Mouse (Mus musculus) lung, adult 2 months (tissue): ENCODE data around the gene Fancg. TPM values are rescaled to one million over a fixed set of nuclear protein-coding genes. Genes with fewer than 3 reads are reported as not detected.

ENCODE experiments used
- DNase-seq: peaks from one replicate; pipeline ENCODE4 v3.0.0; 2022
- H3K4me1 ChIP-seq: fragments of 200-500 bp; 2 replicates; pipeline ENCODE4 v1.6.1; 2011; ENCODE audit warnings: low read length; ENCODE audit not compliant: control insufficient read depth, insufficient read depth
- H3K4me3 ChIP-seq: fragments of 200-500 bp; replicated peaks from 2 replicates; pipeline ENCODE3; 2011; ENCODE audit warnings: low read depth, mild to moderate bottlenecking, control low read depth, low read length; ENCODE audit errors: extremely low read depth
- CTCF ChIP-seq: fragments of 200-500 bp; IDR thresholded peaks from 2 replicates; pipeline ENCODE4 v1.5.1; 2011; ENCODE audit warnings: mild to moderate bottlenecking, low read length, control low read depth; ENCODE audit not compliant: insufficient read depth
- POLR2A ChIP-seq: fragments of 200-500 bp; IDR thresholded peaks from 2 replicates; pipeline ENCODE4 v1.6.1; 2011; ENCODE audit warnings: low read depth, mild to moderate bottlenecking, control low read depth, low read length, borderline replicate concordance; ENCODE audit errors: extremely low read depth
- WGBS: fragments of 180-500 bp; shearing (Covaris S2); methylation state at CpG from one replicate; pipeline ENCODE4 v1.1.7; 2018; 5-methylcytosine and 5-hydroxymethylcytosine counted together
- polyA plus RNA-seq: library from polyadenylated mRNA; depleted of rRNA; stranded (reverse); fragments of >200 nt; gene quantifications from 2 replicates; pipeline ENCODE4 v1.2.3, GENCODE M21; 2012

Gene Fancg
- polyA plus RNA-seq, 1 experiment: 12.8 TPM

DNA sequence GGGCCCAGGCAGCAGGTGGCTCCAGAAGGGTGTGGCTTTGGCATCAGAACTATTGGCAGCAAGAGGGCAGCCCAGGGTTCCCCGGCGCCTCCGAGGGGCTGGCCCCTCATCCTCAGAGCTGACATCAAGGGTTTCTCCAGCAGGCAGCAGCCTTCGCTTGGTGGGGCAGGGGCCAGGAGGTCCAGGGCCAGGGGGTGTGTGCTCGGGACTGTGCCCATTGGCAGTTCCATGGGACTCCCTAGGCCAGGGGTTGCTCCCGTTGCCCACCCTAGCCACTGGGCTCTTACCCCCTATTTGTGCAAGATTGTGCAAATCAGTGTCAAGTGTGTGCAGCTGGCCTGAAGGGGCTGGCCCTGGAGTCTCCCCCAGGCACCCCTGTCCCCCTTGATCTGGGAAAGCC is 25.5 kb upstream of the Fancg start:
- WGBS: 82% methylated on average over 6 of the region's 6 CpGs
- DNase-seq: no peak
- TF ChIP-seq POLR2A: no peak
- Histone ChIP-seq H3K4me1 (peaks cover 15% of the 10 kb centered on the region), H3K4me3 (no peak overlapping the region)

DNA sequence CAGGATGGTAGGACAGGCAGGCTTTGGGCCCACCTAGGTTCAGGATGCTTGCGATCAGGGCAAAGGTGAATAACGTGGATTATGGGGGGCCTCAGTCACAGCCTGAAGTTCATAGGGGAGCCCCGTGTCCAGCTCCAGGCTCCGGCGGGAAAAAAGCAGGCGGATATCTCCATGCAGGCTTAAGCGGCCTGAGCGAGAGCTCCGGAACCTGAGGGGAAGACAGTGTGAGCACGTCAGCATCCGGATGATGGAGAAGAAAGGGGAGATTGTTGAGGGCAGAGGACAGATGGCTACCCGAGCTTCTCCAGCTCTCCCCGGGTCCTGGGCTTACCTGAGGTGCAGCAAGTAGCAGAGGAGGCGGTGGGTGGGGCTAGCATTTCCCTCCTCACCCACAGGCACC is 23.2 kb upstream of the Fancg start:
- no peak for TF ChIP-seq CTCF
- no peak for TF ChIP-seq POLR2A
- DNase-seq: no peak
- no peak overlapping the region for H3K4me3 ChIP-seq
- WGBS: 83% methylated on average over 14 of the region's 14 CpGs
- peaks cover 8% of the 10 kb centered on the region; the same call in 1 of the 2 replicates for H3K4me1 ChIP-seq

DNA sequence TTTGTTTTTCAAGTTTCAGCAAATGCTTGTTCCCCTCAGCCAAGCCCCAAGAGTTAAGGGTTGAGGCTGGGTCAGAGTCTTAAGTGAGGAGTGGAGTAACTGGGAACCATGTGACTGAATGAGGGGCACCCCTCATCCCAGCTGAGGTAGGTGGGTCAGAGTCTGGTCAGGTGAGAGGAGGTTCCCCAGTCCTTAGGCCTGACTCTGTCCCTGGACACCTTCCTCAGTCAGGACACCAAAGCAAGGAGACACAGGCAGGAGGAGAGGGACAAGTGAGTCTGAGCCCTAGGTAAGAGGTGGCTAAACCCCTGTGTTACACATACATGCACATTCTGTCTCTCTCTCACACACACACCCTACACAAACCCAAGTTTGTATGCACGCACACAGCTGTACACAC is 22.2 kb upstream of the Fancg start:
- WGBS: 88% methylated on average over 1 of the region's 1 CpGs
- TF ChIP-seq POLR2A (no peak), CTCF (no peak)
- Histone ChIP-seq H3K4me3 (no peak overlapping the region), H3K4me1 (peaks cover 4% of the 10 kb centered on the region; the same call in 1 of the 2 replicates)
- no peak for DNase-seq

DNA sequence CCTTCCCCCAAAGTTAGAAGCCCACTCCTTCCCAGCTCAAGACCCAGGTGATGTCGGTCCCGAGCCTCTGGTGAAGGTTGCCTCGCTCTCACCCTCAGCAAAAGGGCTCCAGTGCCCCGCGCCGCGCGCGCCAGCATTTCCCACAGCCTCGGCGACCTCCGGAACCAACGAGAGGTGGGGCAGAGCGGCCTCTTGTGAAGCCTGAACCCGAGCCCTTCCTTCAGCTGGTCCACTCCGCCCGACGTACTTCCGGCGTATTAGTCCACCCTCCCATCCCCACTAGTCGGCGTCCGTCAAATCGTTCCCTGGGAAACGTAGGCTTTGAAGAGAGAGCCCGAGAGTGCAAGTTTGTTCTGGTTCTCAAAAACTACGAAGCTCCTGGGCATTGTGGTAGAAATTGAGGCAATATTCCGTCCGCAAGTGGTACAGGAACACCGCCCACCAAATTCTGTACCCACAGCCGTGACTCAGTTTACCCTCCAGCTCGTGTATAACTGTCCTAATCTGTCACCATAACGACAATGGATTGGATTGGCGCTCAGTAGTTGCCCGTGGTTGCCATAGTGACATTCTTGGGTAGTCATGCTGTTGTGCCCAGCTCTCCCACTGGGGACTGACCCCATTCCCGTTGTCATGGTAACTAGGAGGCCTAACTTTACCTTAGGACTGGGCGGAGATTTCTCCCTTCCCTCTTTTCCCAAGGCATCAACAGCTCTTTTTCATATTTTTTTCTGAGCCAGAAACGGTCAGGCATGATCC is 21.1 kb upstream of the Fancg start, which contains the start of gene Stoml2:
TSS of gene Stoml2 (minus strand) at position 474 of the 759 bp plus-strand sequence.
- H3K4me1 ChIP-seq: peaks cover 4% of the 10 kb centered on the region; the same call in 1 of the 2 replicates
- peak; percentile 87 for DNase-seq
- peak within 1 kb of the TSS; percentile 82 for H3K4me3 ChIP-seq
- peak; percentile 76; the same call in 1 of the 2 replicates for TF ChIP-seq POLR2A
- TF ChIP-seq CTCF: no peak
- WGBS: 1% methylated on average over 38 of the region's 38 CpGs

DNA sequence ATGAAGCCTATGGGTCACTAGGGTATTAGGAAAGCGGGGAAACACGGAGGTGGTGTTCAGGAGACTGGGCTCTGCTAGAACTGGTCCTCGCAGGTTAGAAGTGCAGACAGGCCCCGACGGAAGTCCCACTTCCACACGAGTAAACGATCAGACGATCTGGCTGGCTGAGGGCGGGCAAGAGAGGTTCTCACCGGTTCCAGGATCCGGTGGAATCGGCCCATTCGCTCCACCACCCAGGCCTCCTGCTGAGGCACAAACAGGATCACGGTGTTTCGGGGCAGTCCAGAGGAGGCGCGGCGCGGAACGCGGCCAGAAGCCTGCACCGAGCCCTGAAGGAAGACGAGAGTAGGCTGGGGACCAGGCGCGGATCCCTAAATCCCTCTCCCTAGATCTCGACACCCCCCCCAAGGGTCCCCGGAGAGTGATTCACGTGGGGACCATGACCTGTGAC is 20.5 kb upstream of the Fancg start:
- WGBS: 1% methylated on average over 28 of the region's 28 CpGs
- peak overlapping the region; percentile 82 for H3K4me3 ChIP-seq
- DNase-seq: no peak
- no peak for TF ChIP-seq POLR2A
- TF ChIP-seq CTCF: no peak
- peaks cover 4% of the 10 kb centered on the region; the same call in 1 of the 2 replicates for H3K4me1 ChIP-seq

DNA sequence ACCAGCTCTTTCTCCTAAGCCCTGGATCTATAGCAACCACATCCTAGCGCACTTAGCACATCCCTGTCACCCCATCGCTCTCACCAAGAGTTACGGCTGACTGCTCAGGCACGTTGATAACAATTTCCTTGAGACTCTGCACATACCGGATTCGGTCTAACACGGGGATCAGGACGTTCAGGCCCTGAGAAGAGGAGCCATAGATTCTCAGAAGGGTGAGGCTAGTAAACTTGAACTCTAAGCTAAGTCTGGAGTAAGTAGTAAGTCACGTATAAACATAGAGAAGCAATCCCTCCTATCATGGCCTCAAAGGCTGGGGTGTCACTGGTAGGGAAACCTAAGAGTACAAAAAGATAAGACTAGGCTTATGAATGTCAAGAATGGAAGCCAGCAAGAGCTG is 20.0 kb upstream of the Fancg start:
- Histone ChIP-seq H3K4me3 (peak overlapping the region; percentile 82), H3K4me1 (peaks cover 4% of the 10 kb centered on the region; the same call in 1 of the 2 replicates)
- TF ChIP-seq POLR2A (no peak), CTCF (no peak)
- whole genome bisulfite sequencing: 65% methylated on average over 9 of the region's 9 CpGs
- DNase-seq: no peak

DNA sequence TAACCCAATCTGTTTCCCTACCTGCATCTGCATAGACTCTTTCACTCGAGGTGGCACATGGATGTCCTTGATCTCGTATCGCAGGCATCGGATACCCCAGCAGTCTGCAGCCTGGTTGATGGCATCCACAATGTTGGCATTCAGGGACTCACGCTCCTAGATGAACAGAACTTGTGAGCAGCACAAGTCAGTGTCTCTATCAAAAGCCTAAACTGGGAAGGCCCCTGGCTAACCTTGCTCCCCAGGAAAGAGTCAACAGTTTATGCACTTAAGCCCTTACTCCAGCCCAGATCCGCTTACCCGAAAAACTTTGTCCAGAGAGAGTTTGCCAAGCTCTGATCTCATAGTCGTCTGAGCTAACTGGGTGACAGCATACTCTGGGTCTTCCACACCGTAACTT is 19.4 kb upstream of the Fancg start:
- 90% methylated on average over 9 of the region's 9 CpGs for WGBS
- no peak for DNase-seq
- no peak for TF ChIP-seq CTCF
- Histone ChIP-seq H3K4me3 (no peak overlapping the region), H3K4me1 (peaks cover 6% of the 10 kb centered on the region; the same call in 1 of the 2 replicates)

DNA sequence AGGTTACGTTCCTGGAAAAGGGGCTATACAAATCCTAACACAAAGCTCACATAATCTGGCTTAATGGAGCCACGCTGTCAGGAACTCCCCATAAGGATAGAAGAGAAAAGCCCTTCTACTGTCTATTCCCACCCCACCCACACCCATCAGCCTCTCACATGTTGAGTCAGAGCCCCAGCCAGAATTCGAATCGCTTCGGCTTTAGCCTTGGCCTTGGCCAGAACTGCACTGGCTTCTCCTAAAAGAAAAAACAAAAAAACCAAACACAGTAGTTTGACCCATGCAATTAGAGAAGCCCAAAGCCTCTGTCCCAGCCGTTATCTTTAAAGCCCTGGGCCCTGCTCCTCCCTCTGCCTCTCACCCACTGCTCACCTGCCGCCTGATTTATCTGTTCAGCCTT is 18.8 kb upstream of the Fancg start:
- TF ChIP-seq POLR2A: no peak
- TF ChIP-seq CTCF: no peak
- 91% methylated on average over 7 of the region's 7 CpGs for WGBS
- Histone ChIP-seq H3K4me1 (peaks cover 7% of the 10 kb centered on the region; the same call in 1 of the 2 replicates), H3K4me3 (no peak overlapping the region)
- no peak for DNase-seq

DNA sequence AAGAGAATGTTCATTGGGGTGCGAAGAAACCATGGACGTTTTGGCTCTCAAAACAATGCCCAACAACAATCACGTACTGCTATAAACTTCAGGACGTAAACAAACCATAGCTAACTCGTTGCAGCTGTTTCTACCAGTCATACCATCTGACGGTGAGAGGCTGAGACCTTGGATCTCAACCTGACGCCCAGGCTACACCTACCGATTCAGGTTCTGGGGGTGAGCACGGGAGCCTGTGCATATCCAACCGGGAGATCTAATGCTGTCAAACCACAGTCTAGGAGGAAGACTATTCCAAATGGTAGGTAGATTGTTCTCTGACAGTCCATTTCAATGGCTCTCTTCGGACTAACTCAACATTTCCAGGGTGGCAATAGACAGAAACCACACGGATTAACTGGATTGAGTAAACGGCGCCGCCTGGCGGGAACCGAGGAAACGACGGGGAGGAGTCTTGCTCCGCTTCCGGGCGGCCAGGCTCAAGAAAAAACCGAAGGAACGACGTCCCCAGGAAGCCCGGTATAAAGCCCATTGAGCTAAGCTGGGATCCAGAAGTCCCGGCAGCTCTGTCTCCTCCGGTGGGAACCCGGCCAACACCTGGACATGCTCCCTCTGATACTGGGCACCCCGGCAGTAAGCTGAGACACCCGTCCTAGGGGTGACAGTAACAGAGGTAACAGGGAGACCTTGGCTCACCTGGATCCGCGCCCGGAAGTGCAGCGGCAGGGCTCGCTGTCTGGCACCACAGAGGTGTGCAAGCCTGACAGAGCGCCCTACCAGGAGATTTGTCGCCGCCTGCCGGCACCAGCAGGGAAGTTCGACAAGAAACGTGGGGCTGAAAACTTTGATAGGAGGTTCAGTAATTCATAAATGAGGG is 15.0 kb upstream of the Fancg start, which contains the start of gene Pigo:
TSS of gene Pigo (minus strand) at position 736 of the 877 bp plus-strand sequence.
- TF ChIP-seq CTCF (peak; percentile 83), POLR2A (peak; percentile 69; the same call in 1 of the 2 replicates)
- DNase-seq: peak; percentile 93

More for the DNA sequence above, 15.0 kb upstream of the Fancg start, which contains the start of gene Pigo:
- peak within 1 kb of the TSS; percentile 85 for H3K4me3 ChIP-seq
- H3K4me1 ChIP-seq: 0 out of 2 replicates have a peak, but pooled peaks cover 3% of the 10 kb centered on the region
- WGBS: 5% methylated on average over 42 of the region's 42 CpGs
